Mouse (Mus musculus): ENCODE data around the gene Hipk3. TPM values are rescaled to one million over a fixed set of nuclear protein-coding genes. Genes with fewer than 3 reads are reported as not detected.

Hipk3 gene
- total RNA-seq, 2 experiments from 2014 or later: 228 to 267 TPM

DNA sequence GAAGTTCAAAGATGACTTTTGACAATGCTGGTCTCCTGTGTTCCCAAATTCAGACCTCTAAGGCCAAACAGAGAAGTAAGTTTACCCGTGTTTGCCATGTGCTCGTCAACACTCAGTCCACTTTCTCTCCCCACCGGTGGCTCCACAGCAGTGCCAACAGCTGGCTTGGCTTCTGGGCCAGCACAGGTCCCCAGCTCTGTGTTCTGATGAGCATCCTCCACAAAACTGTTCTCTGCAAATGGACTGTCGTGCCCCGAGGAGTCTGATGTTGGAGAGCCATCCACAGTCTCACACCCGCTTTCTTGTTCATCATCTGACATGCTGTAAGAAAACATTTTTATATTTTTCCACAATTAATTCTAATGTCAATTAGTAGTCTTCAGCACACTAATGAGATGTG is 63.2 kb downstream of the Hipk3 start:
- no peak overlapping the region for H3K4me3 ChIP-seq
- intact Hi-C loops (cut with DNase I): no loop called here
- no peak for TF ChIP-seq CTCF (IDR thresholded peaks at IDR 0.05)

DNA sequence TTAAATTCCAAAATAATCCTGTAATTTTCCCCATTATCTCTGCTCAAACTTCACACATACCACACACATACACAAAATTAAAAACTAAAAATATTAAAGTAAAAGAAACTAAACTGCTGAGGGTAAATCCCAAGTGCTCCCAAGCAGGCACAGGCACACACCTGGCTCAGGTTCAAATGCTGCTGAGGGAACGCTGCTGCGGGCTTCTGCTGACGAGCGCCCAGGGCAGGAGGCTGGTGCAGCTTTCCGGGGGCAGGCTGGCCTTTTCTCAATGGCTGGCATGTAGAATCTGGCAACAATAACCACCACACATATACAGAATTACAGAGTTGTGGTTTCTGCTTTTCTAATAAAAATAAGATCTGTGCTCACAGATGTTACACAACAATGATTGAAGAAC is 63.7 kb downstream of the Hipk3 start:
- no peak for TF ChIP-seq CTCF (IDR thresholded peaks at IDR 0.05)
- intact Hi-C loops (cut with DNase I): no loop called here
- peak; percentile 45 for DNase-seq
- H3K27ac ChIP-seq: no peak overlapping the region
- no peak overlapping the region for H3K4me3 ChIP-seq

More for the DNA sequence above, 63.2 kb downstream of the Hipk3 start:
- no peak overlapping the region; the same call in 1 of the 2 replicates for H3K27ac ChIP-seq
- no peak for DNase-seq

DNA sequence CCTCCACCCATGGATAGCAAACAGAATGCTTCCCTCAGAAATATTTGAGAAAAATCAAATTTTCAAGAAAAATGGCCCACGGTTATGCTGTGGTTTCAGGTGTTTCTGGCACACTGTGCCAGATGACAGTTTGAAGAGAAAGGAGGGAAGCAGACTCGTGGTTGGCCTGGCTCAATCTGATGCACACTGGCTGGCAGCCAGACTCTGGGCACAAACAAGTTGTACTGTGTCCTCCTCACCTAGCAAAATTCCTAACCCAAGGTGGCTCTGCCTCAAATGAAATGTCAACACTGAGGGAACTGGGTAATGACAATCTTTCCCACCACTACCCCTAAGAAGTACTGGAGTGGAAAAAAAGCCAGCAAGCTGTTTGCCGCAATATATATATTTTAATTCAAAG is 68.1 kb downstream of the Hipk3 start:
- H3K4me3 ChIP-seq: no peak overlapping the region
- TF ChIP-seq CTCF (IDR thresholded peaks at IDR 0.05): no peak
- intact Hi-C loops (cut with DNase I): loop anchor here (10.0 kb wide), 1 partner anchor 391 kb away; no protein-coding TSS in a partner anchor
- H3K27ac ChIP-seq: no peak overlapping the region
- DNase-seq: no peak

DNA sequence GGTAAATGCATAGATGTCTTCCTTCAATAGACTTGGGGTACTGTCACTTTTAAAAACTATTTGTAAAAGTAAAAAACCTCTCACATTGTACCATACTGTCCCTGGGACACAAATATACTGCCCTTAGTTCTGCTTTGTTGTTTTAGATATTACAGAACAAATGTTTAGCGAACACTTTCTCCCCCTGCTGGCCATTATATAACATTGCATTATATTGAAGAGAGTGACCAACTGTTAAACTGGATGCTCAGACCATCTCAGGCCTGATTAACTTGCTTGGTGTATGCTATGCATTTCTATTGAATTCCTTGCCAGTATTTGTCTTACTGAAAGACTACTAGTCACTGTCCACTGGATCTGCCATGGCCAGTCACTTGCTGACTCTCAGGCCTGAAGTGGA is 72.0 kb downstream of the Hipk3 start:
- intact Hi-C loops (cut with DNase I): loop anchor here (1.0 to 10.0 kb wide), 3 partner anchors 90 to 387 kb away; no protein-coding TSS in a partner anchor
- DNase-seq: no peak
- Histone ChIP-seq H3K4me3 (no peak overlapping the region), H3K27ac (no peak overlapping the region)
- peak; percentile 79 for TF ChIP-seq CTCF (IDR thresholded peaks at IDR 0.05)

DNA sequence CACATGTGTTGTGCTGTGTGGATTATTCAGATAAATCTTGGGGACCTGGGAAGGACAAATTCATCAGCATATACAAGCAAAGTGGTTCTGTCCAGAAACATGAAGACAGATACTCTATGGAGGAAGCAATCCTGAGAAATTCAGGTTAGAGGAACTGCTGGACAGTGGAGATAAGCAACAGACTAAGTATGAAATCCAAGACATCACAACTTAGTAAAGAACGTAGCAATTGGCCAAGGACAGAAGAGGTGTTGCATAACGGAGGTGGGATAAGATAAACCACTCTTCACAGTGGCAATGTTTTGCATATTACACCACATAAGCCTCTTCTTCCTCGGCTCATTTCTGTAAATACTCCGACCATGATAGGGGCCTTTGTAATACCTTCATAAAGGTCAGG is 73.4 kb downstream of the Hipk3 start:
- DNase-seq: no peak
- intact Hi-C loops (cut with DNase I): loop anchor here (5.0 to 10.0 kb wide), 2 partner anchors 89 to 386 kb away; no protein-coding TSS in a partner anchor
- no peak for TF ChIP-seq CTCF (IDR thresholded peaks at IDR 0.05)
- Histone ChIP-seq H3K4me3 (no peak overlapping the region), H3K27ac (no peak overlapping the region)

DNA sequence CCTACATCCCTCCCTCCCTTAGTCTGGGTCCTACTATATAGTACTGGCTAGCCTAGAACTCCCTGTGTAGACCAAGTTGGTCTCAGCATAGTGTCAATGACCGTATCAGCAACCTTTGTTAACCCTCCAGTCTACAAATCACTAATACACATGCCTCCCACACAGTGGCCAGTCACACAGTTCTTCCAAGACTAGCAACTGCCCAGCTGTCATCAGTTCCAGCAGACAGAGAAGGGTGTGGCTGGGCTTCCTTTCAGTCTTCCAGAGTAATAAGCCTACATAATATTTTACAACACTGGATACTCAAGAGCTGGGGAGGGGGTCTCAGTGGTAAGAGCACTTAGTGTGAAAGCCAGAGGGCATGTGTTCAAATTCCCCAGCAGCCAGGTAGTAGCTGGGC is 74.2 kb downstream of the Hipk3 start:
- intact Hi-C loops (cut with DNase I): loop anchor here (5.0 to 10.0 kb wide), 2 partner anchors 88 to 385 kb away; no protein-coding TSS in a partner anchor
- no peak overlapping the region for H3K27ac ChIP-seq
- TF ChIP-seq CTCF (IDR thresholded peaks at IDR 0.05): no peak
- H3K4me3 ChIP-seq: no peak overlapping the region
- DNase-seq: no peak

DNA sequence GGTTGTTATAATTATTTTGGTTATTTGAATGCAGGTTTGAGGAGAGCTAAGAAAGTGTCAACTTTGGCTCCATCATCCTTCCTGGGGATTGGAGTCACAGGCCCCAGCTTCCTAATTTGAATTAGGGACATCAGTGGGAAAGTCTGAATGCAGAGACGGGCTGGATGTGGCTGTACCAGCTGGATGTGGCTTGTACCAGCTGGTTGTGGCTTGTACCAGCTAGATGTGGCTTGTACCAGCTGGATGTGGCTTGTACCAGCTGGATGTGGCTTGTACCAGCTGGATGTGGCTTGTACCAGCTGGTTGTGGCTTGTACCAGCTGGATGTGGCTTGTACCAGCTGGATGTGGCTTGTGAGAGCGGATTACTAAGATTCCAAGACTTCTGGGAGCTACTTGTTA is 74.8 kb downstream of the Hipk3 start:
- intact Hi-C loops (cut with DNase I): no loop called here
- no peak for DNase-seq
- H3K27ac ChIP-seq: no peak overlapping the region
- no peak for TF ChIP-seq CTCF (IDR thresholded peaks at IDR 0.05)
- no peak overlapping the region for H3K4me3 ChIP-seq

DNA sequence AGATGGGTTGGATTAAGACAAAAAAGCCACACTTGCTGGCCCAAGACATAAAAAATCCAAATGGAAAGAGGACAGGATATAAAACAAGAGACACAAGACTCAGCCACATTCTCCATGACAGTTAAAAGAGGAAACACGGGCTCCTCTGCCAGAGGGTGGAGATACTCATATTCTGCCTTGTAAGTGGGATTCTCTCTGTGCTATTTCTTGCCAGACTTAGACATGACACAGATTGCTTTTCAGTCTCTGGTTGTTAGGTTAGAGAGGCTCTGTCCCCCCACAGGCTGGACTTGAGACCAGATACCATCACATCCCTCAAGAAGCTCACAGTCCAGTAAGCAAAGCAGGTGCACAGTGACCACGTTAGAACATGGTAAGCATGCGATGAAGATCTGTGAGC is 81.2 kb downstream of the Hipk3 start:
- DNase-seq: no peak
- H3K4me3 ChIP-seq: no peak overlapping the region
- TF ChIP-seq CTCF (IDR thresholded peaks at IDR 0.05): no peak
- peak overlapping the region; percentile 58; the same call in 1 of the 2 replicates for H3K27ac ChIP-seq
- intact Hi-C loops (cut with DNase I): no loop called here

DNA sequence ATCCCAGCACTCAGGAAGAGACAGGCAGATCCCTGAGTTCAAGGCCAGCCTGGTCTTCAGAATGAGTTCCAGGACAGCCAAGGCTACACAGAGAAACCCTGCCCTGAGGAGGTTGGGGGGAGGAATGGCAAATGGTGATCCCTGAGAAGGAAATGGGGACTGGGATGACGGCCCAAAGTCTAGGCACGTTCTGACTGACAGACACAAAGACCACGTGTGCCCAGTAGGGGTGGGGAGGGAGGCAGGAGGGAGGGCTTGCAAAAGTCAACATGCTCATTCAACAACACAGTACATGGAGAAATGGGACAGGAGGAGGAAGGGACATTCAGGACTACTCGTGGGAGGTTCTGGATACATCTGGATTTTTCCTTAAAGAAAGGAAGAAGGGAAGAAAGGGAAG is 81.8 kb downstream of the Hipk3 start:
- no peak for TF ChIP-seq CTCF (IDR thresholded peaks at IDR 0.05)
- Histone ChIP-seq H3K4me3 (no peak overlapping the region), H3K27ac (peak overlapping the region; percentile 58; the same call in 1 of the 2 replicates)
- no peak for DNase-seq
- intact Hi-C loops (cut with DNase I): no loop called here

DNA sequence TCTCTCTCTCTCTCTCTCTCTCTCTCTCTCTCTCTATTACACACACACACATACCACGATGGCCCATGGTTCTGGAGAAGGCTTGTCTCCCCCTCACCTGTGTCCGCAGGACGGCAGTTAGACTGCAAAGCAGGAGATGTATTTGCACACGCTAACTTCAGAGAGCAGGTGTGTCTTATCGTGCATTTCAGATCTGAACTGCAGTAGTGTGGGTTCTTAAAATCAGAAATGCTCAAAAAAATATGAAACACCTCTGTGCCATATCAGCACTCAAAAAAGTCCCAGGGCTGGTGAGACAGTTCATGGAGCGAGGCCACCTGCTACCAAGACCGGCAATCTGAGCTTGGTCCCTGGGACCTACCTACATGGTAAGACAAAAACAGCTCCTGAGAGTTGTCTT is 82.4 kb downstream of the Hipk3 start:
- no peak for DNase-seq
- no peak overlapping the region for H3K27ac ChIP-seq
- no peak overlapping the region for H3K4me3 ChIP-seq
- TF ChIP-seq CTCF (IDR thresholded peaks at IDR 0.05): no peak
- intact Hi-C loops (cut with DNase I): no loop called here

DNA sequence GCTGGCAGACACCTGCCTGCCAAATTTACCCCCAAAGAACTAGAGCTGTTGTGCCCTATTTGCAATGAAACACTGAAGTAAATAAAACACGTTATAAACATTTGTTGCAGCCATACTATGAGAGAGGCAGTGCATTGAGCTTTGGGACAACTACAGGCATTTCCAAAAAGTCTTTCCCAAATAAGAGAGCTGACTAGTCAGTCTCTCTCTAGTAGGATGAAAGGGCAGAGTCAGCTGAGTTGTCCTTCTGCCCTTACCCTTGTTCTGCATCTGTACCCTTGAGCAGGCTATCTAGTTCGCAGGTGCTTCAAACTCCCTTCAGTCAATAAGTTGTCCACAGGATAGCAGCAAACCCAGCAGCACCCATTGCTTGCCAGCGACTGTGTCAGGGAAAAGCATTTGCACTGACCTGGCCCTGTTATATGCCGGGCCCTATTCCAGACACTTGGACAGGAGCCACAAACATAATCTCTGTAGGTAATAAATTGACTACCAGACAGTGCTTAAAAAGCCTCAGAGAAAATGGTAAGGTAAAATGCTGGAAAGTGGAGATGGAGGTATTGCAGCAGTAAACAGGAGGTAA is 83.2 kb downstream of the Hipk3 start, which contains the start of gene D430041D05Rik:
Gene D430041D05Rik, minus strand, starts transcription at position 51 of the 583 bp plus-strand sequence.
- Histone ChIP-seq H3K4me3 (peak within 1 kb of the TSS; percentile 76), H3K27ac (peak within 1 kb of the TSS; percentile 51)
- no peak for TF ChIP-seq CTCF (IDR thresholded peaks at IDR 0.05)
- peak; percentile 27 for DNase-seq
- intact Hi-C loops (cut with DNase I): no loop called here

DNA sequence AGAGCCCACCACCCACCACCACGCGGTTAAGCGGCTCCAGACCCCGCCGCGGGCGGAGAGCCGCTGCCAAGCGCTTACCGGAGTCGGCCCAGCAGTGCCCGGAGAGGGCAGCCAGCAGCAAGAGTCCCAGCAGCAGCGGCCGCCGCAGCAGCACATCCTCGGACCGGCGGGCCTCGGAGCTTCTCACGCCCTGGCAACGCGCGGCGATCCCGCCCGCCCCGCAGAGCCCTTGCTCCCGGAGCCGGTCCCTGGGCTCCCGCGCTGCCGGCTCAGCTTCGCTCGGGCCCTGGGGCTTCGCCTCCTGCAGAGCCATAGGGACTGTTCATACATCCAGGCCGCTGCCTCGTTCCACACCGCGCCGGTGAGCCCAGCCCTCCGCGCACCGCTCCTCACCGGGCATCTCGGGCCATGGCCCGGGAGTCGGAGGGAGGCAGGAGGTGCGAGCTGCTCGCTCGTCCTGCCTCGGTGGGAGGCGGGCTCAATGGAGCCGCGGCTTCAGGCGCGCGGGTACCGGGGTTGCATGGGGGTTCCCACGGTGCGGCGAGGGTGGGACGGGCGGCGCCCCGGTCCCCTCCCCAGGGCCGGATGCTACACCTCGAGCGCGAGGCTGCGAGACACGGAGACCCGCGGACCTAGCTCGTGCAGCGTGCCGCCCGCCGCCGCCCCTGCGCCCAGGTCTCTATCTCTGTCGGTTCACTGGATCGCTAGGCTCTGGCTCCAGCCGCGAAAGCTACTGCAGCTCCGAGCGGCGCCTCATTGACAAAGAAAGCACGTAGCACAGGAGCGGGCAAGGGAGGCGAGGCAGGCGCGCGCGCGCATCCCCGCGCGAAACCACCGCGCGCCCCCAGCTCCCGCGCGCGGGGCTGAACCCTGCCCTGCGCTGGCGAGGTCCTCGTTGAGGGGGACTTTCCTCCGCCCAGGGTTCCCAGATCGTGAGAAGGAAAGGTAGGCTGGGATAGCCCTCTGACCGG is 84.1 kb downstream of the Hipk3 start:
- Histone ChIP-seq H3K27ac (peak overlapping the region; percentile 51), H3K4me3 (peak overlapping the region; percentile 76)
- peak; percentile 52 for DNase-seq
- no peak for TF ChIP-seq CTCF (IDR thresholded peaks at IDR 0.05)
- intact Hi-C loops (cut with DNase I): loop anchor here (5.0 kb wide), 1 partner anchor 43 kb away; no protein-coding TSS in a partner anchor

DNA sequence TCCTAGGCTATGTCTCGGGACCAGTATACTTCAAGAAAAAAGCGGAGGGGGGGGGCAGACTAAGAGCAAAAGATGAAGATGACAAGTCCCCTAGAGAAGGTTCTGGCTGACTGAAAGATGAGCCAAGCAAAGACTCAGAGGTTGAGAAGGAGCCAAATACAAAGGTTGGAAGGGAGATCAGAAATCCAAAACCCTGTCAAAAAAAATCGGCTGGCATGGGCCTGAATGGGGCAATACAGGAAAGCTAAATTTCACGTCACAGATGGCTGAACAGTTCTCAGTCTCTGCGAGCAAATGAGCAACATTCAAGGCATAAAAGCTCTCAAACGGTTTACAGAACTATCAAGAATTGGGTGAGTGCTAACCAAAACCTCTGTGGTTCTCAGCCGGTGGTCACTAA is 85.9 kb downstream of the Hipk3 start:
- DNase-seq: no peak
- intact Hi-C loops (cut with DNase I): loop anchor here (5.0 kb wide), 1 partner anchor 41 kb away; no protein-coding TSS in a partner anchor
- Histone ChIP-seq H3K4me3 (no peak overlapping the region), H3K27ac (no peak overlapping the region)
- no peak for TF ChIP-seq CTCF (IDR thresholded peaks at IDR 0.05)

Data from gastrocnemius, adult 2 months (tissue).